ENCODE assay signal across 8 mouse cellular contexts in the genomic region with DNA sequence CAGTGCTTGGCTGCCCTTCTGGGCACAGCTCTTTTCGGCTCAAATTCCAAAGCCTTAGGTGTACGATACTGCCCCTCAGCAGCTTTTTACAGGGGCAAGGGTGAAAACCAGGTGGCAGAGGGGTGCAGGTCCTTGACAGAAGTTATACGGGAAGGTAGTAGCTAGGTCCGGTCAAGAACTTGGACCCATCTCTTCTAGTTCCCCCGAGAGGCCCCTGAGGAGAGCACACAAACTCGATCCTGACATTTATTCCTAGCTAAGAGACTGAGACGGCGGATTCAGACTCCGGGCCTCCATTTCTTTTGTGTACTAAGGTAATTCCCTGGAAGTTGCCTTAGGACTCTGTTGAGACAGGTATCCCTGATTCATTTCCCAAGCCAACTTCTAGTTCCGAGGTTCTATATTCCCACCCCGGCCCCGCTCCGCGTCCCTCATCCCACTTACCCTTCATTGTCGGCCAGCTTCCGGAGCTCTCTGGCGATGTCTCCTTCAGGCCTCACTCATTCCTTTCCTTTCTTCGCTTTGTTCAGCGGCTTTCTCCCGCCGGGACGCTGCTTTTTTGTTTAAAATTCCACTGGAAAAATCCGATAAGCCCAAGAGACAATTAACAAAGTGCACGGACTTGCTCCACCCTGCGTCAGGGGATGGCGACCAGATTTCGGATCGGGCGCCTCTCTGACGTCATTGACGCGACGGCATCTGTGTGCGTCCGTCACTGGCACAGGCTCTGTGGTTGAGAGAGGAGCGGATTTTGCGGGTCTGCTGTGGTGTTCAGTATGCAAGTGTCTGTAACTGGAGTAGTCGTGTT. TPM values are rescaled to one million over a fixed set of nuclear protein-coding genes. Genes with fewer than 3 reads are reported as not detected.
A peak's percentile ranks its signal among the peaks of the same experiment; 100 is the strongest.
DNase-seq lines count a peak whose midpoint lies in the region; ATAC-seq lines count a peak whose summit lies in the region.

A gene (minus strand): TSS at position 721 of the 808 bp plus-strand sequence.

- H3K36me3 ChIP-seq in hindbrain, embryonic 15.5 days = peaks cover 14% of the 10 kb centered on the region

- H3K4me1 ChIP-seq in hindbrain, embryonic 15.5 days (replicated peaks) = peaks cover 18% of the 10 kb centered on the region

- peak within 1 kb of the TSS; percentile 90 for H3K4me3 ChIP-seq in hindbrain, embryonic 15.5 days

- no peaks in the 10 kb centered on the region for H3K27me3 ChIP-seq in hindbrain, embryonic 15.5 days

- peak within 1 kb of the TSS; percentile 87 for H3K27ac ChIP-seq in hindbrain, embryonic 15.5 days (replicated peaks)

- H3K9ac ChIP-seq in hindbrain, embryonic 15.5 days = peak within 1 kb of the TSS; percentile 81

- H3K4me2 ChIP-seq in hindbrain, embryonic 15.5 days = peak within 1 kb of the TSS; percentile 85

- WGBS in hindbrain, embryonic 15.5 days = under 1% methylated on average over 38 of the region's 38 CpGs

- ATAC-seq in hindbrain, embryonic 15.5 days (ENCODE audit: low FRiP score, low read depth) = peak; percentile 96

- H3K9me3 ChIP-seq in hindbrain, embryonic 15.5 days = no peaks in the 10 kb centered on the region

- DNase-seq in R1 (ENCODE audit: low read depth, low spot score) = peak; percentile 92
- DNase-seq in cerebellum, postnatal 25 days = peak; percentile 95 to 96
- peak; percentile 93 to 95 for DNase-seq in frontal cortex, postnatal 36 days (ENCODE audit: low spot score in 2 of 2)
- DNase-seq in left cerebral cortex, adult 11 months (ENCODE audit: low spot score) = peak; percentile 80
- DNase-seq in lung, postnatal 4 days = peak; percentile 91 to 93
- peak; percentile 82 for DNase-seq in retina, postnatal 7 days (ENCODE audit: low read depth, low spot score)
- DNase-seq in urinary bladder, adult 2 months (ENCODE audit: low spot score) = peak; percentile 84

RNA-seq across cellular contexts. Expression of the gene that starts here (rescaled TPM):
- 73.4 and 75.1 TPM in 2 replicates for polyA plus RNA-seq in hindbrain, embryonic 15.5 days (2015; fragmentation: Nextera tagmentation; extraction: Ambion mirVana)
- polyA plus RNA-seq in urinary bladder, adult 2 months (2012; rRNA removed) = 30.6 and 34.8 TPM in 2 replicates

Comparison
In these comparisons a context has a peak if more than half of its experiments do, and no peak if none do; other contexts are left out.
1. Peak in every context shown above with its lines: DNase-seq, ATAC-seq, H3K4me3 ChIP-seq and H3K27ac ChIP-seq.